Mouse (Mus musculus) heart, adult 2 months (tissue): ENCODE data around the gene Tshz2.

Source experiments
- CTCF ChIP-seq: fragments of 200-600 bp; IDR thresholded peaks from 2 replicates; pipeline ENCODE4 v1.8.1; 2022; ENCODE audit warnings: antibody characterized with exemption, mild to moderate bottlenecking, moderate library complexity
- EP300 ChIP-seq: fragments of 200-500 bp; IDR thresholded peaks from 2 replicates; pipeline ENCODE4 v1.6.1; 2011; ENCODE audit warnings: low read depth, low read length, control low read depth; ENCODE audit not compliant: insufficient read depth
- POLR2A ChIP-seq: fragments of 200-500 bp; IDR thresholded peaks from 2 replicates; pipeline ENCODE4 v1.6.1; 2011; ENCODE audit warnings: mild to moderate bottlenecking, low read depth, low read length, control low read depth; ENCODE audit not compliant: insufficient read depth

DNA sequence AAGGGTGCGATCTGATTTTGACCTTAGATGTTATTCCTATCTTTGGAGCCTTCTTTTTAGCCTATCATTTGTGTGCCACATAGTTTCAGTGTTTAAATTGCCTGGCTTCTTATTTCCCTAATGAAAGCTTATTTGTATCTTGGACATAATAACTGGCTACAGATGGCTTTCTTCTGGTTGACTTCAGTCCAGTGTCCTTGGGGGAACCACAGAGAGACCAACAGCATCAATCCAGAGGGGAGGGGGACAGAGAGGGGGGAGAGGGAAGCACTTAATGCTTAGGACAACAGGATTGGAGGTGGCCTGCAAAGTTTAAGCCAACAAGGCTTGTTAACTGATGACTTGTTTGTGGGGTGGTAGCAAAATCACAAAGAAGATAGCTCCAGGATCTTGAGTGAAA is 356.4 kb downstream of the Tshz2 start:
- TF ChIP-seq EP300 (no peak), CTCF (no peak), POLR2A (no peak)
